Mouse (Mus musculus) ZHBTc4 (cell line): ENCODE measurements around the gene Pde4c.

Experiments
- DNase-seq: peaks from one replicate; pipeline ENCODE4 v3.0.0-alpha.2; 2011; ENCODE audit warnings: low read depth, low spot score

Gene Pde4c

DNA sequence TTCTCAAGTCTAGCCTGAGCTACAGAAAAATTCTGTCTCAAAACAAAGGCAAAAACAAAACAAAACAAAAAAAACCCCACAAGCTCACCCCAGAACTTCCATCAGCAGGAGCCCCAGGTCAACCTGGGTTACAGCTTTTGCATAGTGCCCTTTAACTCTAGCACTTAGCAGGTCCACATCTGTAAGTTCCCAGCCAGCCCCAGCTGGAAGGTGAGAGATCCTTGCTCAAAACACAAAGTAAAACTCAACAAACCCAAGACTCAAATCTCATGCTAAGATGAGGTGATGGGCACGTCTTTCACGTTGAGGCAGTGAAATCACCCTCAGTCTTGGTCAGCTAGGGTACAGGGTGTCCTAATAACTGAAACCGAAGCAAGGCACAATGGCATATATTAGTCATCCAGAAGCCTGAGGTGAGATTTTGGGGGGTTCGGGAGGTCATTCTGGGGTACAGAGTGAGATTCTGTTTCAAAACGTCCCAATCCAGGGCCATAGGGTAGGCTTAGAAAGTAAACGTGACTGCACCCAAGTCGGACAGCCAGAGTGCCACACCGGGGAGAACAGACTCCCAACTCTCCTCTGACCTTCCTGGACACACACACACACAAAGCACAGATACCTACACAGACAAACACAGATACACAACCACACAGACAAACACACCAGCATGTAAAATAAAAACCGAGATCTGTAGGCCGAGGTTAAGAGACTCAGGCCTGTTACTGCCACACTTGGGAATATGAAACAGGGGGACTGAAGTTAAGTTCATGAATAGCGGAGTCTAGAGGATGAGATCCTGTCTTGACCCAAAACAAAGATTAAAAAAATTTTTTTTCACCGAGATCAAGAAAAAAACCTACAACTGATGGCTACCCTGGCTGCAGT is 25.9 kb upstream of the Pde4c start:
- no peak for DNase-seq

- DNase-seq: peak; percentile 100
Observed at GRCm38 (mm10) chr8:70698310-70699109, 25.0 kb upstream of the Pde4c start, which contains the start of gene Jund. Jund (plus strand) TSS chr8:70698949.

DNA sequence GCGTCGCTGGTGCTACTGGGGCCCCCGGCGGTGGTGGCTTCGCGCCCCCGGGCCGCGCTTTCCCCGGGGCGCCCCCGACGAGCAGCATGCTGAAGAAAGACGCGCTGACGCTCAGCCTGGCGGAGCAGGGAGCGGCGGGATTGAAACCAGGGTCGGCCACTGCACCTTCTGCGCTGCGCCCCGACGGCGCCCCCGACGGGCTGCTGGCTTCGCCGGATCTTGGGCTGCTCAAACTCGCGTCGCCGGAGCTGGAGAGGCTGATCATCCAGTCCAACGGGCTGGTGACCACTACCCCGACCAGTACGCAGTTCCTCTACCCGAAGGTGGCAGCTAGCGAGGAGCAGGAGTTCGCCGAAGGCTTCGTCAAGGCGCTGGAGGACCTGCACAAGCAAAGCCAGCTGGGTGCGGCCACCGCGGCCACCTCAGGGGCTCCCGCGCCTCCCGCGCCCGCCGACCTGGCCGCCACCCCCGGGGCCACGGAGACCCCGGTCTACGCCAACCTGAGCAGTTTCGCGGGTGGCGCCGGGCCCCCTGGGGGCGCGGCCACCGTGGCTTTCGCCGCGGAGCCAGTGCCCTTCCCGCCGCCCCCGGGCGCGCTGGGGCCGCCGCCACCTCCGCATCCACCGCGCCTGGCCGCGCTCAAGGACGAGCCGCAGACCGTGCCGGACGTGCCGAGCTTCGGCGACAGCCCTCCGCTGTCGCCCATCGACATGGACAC is 24.2 kb upstream of the Pde4c start:
- DNase-seq: no peak

DNA sequence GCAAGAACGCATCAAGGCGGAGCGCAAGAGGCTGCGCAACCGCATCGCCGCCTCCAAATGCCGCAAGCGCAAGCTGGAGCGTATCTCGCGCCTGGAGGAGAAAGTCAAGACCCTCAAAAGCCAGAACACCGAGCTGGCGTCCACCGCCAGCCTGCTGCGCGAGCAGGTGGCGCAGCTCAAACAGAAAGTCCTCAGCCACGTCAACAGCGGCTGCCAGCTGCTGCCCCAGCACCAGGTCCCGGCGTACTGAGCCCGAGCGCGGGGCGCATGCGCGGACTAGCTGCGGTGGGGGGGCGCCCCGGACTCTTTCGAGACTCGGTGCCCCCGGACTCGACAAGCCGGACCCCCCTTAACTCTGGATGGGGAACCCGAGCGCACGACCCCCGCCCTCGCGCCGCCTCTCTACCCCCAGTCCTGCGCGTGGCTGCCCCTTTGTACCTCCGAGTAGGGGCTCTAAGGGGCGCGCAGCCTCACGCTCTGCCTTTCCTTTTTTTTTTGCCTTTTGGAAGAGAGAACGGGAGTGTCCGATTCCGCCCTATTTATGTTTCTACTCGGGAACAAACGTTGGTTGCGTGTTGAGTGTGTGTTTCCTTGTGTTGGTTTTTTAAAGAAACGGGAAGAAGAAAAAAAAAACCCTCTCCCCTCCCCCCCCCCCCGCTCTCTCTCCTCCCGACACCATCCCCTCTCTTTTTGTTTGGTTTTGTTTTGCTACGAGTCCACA is 23.5 kb upstream of the Pde4c start:
- DNase-seq: peak; percentile 74

- peak; percentile 96 for DNase-seq
Observed at GRCm38 (mm10) chr8:70700555-70700922, 23.0 kb upstream of the Pde4c start.

DNA sequence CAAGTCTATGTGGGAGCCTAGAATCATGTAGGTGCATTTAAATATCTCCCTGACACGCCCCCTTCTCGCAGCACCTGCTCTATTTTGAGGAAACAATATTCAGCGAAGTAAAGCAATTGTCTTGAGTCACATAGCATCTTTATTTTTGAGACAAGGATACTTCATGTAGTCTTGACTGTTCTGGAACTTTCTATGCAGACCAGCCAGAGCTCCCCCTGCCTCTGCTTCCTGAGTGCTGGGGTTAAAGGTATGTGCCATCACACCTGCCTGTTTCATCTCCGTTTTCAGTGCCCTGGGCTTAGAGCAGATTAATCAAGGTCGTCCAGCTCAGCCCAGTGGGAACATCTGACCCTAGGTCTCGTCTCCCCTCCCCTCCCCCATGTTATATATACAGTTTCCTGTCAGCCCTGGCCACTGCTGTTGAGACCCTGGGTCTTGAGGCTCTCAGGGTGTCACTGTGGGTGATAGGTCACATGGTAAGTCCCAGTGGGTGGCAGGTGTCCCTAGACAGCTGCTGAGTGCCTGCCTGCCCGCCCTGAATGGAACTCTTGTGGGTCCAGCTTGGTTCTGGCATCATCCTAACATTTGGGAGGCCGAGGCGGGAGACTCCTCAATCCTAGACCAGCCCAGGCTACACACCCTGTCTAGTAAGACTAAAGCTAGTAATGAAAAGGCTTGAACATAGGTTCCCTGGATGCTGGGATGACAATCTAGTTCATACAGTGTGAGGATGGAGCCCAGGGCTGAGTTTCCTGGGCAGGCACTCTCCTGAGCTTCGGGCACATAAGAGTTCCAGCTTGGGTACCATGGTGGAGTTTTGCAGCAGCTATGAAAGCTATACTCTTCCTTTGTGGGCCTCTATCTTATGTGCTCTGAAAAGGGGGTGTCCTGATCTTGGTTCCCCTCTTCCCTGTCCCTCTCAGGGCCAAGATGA is 22.2 kb upstream of the Pde4c start:
- DNase-seq: no peak

GRCm38 (mm10) chr8:70701982-70702841 is 21.3 kb upstream of the Pde4c start:
- DNase-seq: no peak

DNA sequence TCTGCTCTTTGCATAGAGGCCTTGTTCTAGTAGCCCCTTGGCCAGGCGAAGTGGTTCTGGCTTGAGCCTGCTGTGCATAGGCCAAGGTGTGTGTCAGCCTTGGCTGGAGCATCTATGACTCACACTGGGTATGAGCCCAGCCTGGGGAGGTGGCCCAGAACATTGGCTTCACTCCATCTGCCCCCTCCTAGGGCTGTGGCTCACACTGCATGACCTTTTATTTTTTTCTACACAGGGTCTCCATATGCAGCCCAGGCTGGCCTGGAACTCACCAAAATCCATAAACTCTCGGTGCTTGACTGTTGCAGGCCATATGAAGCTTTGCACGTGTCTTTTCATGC is 20.7 kb upstream of the Pde4c start:
- DNase-seq: no peak

GRCm38 (mm10) chr8:70703287-70703686 is 20.2 kb upstream of the Pde4c start, which contains the start of gene Iqcn:
Iqcn (plus strand) TSS chr8:70703457.
- DNase-seq: no peak

DNA sequence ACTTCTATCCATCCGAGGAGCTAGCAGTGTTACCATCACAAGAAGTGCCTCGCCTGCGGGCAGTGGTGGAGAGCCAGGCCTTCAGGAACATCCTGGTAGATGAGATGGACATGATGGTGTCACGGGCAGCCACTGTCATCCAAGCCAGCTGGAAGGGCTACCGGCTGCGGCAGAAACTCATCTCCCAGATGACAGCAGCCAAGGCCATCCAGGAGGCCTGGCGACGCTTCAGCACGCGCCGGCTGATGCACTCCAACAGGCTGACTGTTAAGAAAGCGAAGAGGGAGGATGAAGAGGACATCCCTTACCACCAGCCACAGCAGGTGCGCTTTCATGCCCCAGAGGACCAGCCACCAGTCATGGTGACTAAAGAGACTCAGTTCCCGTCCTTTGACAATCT is 15.2 kb upstream of the Pde4c start:
- no peak for DNase-seq

DNA sequence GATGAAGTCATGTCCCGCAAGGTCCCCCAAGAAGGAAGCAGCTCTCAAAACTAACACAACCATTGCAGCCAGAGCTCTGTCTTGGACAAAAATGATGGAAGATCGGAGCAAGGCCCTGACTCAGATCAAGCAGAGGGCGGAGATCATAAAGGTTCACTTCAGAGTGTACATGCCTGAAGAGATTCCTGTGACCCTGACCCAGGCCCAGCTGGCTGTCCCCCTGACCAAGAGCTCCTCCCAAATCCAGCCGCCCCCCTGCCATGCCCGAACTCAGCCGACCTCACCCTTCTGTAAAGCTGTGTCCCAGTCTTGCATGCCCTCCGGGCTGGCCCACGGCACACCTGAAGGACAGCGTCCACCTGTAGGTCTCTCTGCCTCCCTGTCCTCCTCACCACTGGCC is 13.7 kb upstream of the Pde4c start:
- no peak for DNase-seq

DNA sequence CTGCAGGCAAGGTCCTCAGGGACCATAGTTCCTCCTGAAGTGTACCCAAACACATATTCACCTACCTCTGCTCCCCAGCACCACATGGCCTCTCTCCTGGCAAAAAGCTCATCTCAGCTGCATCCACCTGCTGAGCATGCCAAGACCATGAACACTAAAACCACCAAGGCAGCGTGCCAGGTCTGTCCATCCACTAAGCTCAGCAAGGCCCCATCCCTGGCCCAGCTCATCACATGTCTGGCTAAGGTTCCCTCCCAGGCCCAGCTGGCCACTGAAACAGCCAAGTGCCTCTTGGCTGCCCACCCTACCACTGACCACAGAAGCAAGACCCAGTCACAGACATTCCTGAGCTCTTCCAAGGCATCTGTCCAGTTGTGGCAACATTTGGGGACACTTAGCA is 13.2 kb upstream of the Pde4c start:
- no peak for DNase-seq

DNA sequence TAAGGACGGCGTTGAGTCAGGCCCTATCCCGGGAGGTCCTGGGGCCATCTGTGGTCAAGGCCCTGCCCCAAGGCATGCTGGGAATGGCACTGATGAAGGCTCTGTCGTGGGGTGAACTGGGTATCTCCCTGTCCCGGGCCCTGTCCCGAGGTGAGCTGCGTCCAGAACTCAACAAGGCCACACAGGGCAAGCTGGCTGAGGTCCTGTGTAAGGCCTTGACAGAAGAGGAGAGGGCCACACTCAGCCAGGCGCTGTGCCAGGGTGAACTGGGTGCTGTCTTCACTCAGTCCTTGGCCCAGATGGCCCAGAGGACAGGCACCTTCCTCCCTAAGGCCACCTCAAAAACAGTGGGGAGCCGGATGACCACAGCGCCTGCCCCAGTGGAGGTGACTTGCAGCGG is 12.5 kb upstream of the Pde4c start:
- no peak for DNase-seq

DNA sequence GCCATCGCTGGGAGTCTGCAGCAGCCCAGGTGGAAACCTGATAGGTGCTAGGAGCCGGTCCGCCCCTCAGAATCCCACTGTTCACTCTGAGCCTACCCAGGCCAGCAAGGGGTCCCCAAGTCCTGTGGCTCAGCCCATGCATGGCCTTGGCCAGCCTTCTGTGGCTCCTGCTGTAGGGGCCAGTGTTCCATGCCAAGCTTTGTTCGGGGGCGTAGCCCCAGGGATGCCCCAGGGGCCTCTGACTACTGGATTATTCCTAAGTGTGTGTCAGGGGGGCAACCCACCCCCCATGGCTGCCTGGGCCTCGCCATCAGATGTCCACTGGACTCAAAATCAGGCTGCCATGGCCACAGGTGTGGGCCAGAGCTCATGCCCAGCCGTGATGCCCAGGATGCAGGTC is 9.5 kb upstream of the Pde4c start:
- no peak for DNase-seq

DNA sequence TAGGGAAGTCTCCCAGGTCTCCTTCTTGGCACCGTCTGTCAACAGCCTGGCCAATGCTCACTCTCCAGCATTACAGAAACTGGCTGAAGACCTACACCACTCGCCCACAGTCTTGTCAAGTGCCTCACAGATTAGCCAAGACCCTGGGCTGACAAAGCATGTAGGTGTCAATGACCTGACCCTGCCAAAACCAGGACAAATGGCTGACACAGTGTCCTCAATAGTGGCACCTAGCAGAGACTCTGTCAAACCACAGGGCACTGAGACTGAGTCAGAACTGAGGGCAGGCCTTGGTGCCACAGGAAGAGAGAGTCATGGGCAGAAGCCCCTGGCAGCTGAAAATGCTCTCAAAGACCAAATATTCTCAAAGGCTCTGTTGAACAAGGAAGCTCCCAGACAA is 8.4 kb upstream of the Pde4c start:
- DNase-seq: no peak

DNA sequence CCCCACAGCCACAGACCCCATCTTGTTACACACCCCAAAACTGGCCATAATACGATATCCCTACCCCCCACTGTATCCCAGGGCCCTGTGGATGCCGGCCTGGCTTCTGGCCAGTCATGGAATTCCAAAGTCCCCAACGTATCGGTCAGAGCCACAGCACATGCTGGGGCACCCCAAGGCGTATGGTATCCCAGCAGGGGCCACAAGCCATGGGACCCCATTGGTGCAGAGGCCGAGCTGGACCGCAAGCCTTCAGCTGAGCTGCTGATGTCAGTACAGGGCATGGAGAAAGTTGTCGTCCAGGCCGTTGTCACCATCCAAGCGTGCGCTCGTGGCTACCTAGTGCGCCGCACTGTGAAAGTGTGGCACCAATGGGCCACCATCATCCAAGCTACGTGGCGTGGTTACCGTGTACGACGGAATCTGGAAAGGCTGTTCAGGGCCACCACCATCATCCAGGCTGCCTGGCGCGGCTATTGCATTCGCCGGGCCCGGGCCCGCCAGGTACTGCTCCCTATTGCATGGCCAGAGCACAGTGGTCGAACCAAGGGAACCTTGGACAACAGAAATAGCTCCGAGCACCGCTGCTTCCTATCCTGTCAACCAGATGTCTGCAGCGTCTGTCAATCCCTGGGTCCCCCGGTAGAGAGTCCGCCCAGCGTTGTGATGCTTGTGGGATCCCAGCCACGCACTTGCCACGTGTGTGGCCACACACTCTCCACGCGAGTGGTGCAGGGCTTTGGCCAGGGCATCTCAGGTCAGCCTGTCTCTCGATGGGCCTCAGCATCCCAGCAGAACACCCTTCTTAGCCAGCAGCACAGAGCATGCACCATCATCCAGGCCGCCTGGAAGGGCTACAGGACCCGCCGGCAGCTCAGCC is 6.8 kb upstream of the Pde4c start:
- DNase-seq: peak; percentile 52

- DNase-seq: peak; percentile 84
Observed at GRCm38 (mm10) chr8:70718297-70718696, 5.2 kb upstream of the Pde4c start, which contains the start of gene Gm3336. Gm3336 (plus strand) TSS chr8:70718543.

GRCm38 (mm10) chr8:70719796-70720270 is 3.7 kb upstream of the Pde4c start:
- DNase-seq: peak; percentile 56
